Mouse (Mus musculus) layer of hippocampus, adult 2 months (tissue): ENCODE data around the gene Abcc6. TPM values are rescaled to one million over a fixed set of nuclear protein-coding genes. Genes with fewer than 3 reads are reported as not detected.
A peak's percentile ranks its signal among the peaks of the same experiment; 100 is the strongest.
"Not testable (repeated sequence)": the region's sequence is repeated elsewhere in the genome, so short reads cannot be mapped to it uniquely, and the experiment has no call there.

Experiments
- DNase-seq, 2 experiments: peaks; one replicate each; pipeline ENCODE4 v3.0.0; 2022; ENCODE audit warnings: low spot score in 2 of 2
- H3K27ac ChIP-seq: fragments of 200-600 bp; 2 replicates; pipeline ENCODE4 v1.8.1; 2022
- H3K4me3 ChIP-seq: fragments of 200-600 bp; 2 replicates; pipeline ENCODE4 v1.8.1; 2022; ENCODE audit warnings: mild to moderate bottlenecking
- CTCF ChIP-seq: fragments of 200-600 bp; conservative IDR thresholded peaks from 2 replicates; pipeline ENCODE4 v1.8.1; 2022; ENCODE audit warnings: antibody characterized with exemption, mild to moderate bottlenecking, moderate library complexity
- total RNA-seq, 2 experiments: library from RNA; stranded (reverse); gene quantifications; 2 replicates each; pipeline ENCODE4 v1.2.3; 2021

Gene Abcc6
- total RNA-seq, 2 experiments from 2014 or later: 1.7 to 2.9 TPM

- Histone ChIP-seq H3K27ac (no peak overlapping the region), H3K4me3 (no peak overlapping the region)
- no peak for DNase-seq
- no peak for TF ChIP-seq CTCF
These were observed 73.5 kb downstream of the Abcc6 start for GRCm38 (mm10) chr7:45956611-45957010.

GRCm38 (mm10) chr7:45949061-45949460 lies 81.0 kb downstream of the Abcc6 start:
- no peak overlapping the region for H3K4me3 ChIP-seq
- no peak for DNase-seq
- peak overlapping the region; percentile 32; the same call in 1 of the 2 replicates for H3K27ac ChIP-seq
- TF ChIP-seq CTCF: no peak

- not testable (repeated sequence) for H3K27ac ChIP-seq, DNase-seq, H3K4me3 ChIP-seq
- TF ChIP-seq CTCF: peak; percentile 76
These were observed 86.8 kb downstream of the Abcc6 start for GRCm38 (mm10) chr7:45943280-45943679.

GRCm38 (mm10) chr7:45941986-45942385 lies 88.1 kb downstream of the Abcc6 start:
- H3K27ac ChIP-seq: no peak overlapping the region
- no peak for TF ChIP-seq CTCF
- no peak overlapping the region for H3K4me3 ChIP-seq
- DNase-seq: no peak

- no peak overlapping the region for H3K27ac ChIP-seq
- no peak for TF ChIP-seq CTCF
- no peak for DNase-seq
- H3K4me3 ChIP-seq: no peak overlapping the region
These were observed 90.3 kb downstream of the Abcc6 start for GRCm38 (mm10) chr7:45939836-45940235.

GRCm38 (mm10) chr7:45935114-45935513 lies 95.0 kb downstream of the Abcc6 start:
- peak; percentile 76 for TF ChIP-seq CTCF

GRCm38 (mm10) chr7:45933766-45934165 lies 96.3 kb downstream of the Abcc6 start:
- H3K4me3 ChIP-seq, DNase-seq, H3K27ac ChIP-seq: not testable (repeated sequence)

More at GRCm38 (mm10) chr7:45935114-45935513, 95.0 kb downstream of the Abcc6 start:
- peak in 1 of 2 experiments; percentile 71 for DNase-seq
- Histone ChIP-seq H3K4me3 (no peak overlapping the region), H3K27ac (no peak overlapping the region)

- TF ChIP-seq CTCF: peak; percentile 67
- no peak overlapping the region for H3K4me3 ChIP-seq
- no peak for DNase-seq
- H3K27ac ChIP-seq: no peak overlapping the region
These were observed 100.4 kb downstream of the Abcc6 start for GRCm38 (mm10) chr7:45929688-45930087.

- peak overlapping the region; percentile 2; the same call in 1 of the 2 replicates for H3K4me3 ChIP-seq
- DNase-seq: no peak
- no peak overlapping the region for H3K27ac ChIP-seq
- no peak for TF ChIP-seq CTCF
These were observed 101.3 kb downstream of the Abcc6 start for GRCm38 (mm10) chr7:45928626-45929295.

GRCm38 (mm10) chr7:45924429-45924816 lies 105.7 kb downstream of the Abcc6 start:
- Histone ChIP-seq H3K4me3 (peak overlapping the region; percentile 65), H3K27ac (no peak overlapping the region; the same call in 1 of the 2 replicates)
- DNase-seq: no peak
- peak; percentile 40 for TF ChIP-seq CTCF

- no peak for TF ChIP-seq CTCF
- Histone ChIP-seq H3K4me3 (peak within 1 kb of the TSS; percentile 65), H3K27ac (peak within 1 kb of the TSS; percentile 94)
- DNase-seq: no peak
These were observed 106.2 kb downstream of the Abcc6 start, which contains the start of gene Ccdc114 for GRCm38 (mm10) chr7:45923762-45924428. TSS of gene Ccdc114 (plus strand) at chr7:45924072.

GRCm38 (mm10) chr7:45922928-45923761 lies 107.0 kb downstream of the Abcc6 start:
- Histone ChIP-seq H3K4me3 (peak overlapping the region; percentile 65), H3K27ac (peak overlapping the region; percentile 94)
- TF ChIP-seq CTCF: no peak
- DNase-seq: peak; percentile 92 to 94

GRCm38 (mm10) chr7:45921950-45922600 lies 108.0 kb downstream of the Abcc6 start:
- peak overlapping the region; percentile 94 for H3K27ac ChIP-seq
- H3K4me3 ChIP-seq: no peak overlapping the region

More at GRCm38 (mm10) chr7:45921950-45922600, 108.0 kb downstream of the Abcc6 start:
- DNase-seq: no peak
- TF ChIP-seq CTCF: no peak
